Mouse (Mus musculus): ENCODE data around the gene Lage3. TPM values are rescaled to one million over a fixed set of nuclear protein-coding genes. Genes with fewer than 3 reads are reported as not detected.

The Lage3 gene
- 64.6 and 71.1 TPM in 2 replicates for total RNA-seq (2012; rRNA removed)

- in situ Hi-C loops (cut with MboI; ENCODE audit: low sequenced_read_pairs in 2 of 2, unreplicated experiment in 2 of 2): no loop called here
Observed at GRCm38 (mm10) chrX:74353467-74353770, at the start of gene Lage3. TSS of gene Lage3 (minus strand) at chrX:74353618.

GRCm38 (mm10) chrX:74400136-74400535 is 46.7 kb upstream of the Lage3 start:
- Histone ChIP-seq H3K27ac (ENCODE audit: insufficient read depth, low read depth, low read length, poor library complexity, severe bottlenecking) (no peak overlapping the region), H3K4me1 (ENCODE audit: control insufficient read depth in 2 of 2, insufficient read depth in 2 of 2, low read length in 2 of 2, poor library complexity in 1 of 2) (no peaks in the 10 kb centered on the region), H3K9ac (ENCODE audit: insufficient read depth, low read depth, low read length, poor library complexity, severe bottlenecking) (no peak overlapping the region), H3K36me3 (ENCODE audit: control insufficient read depth, insufficient read depth, low read length, poor library complexity, severe bottlenecking) (no peaks in the 10 kb centered on the region), H3K9me3 (ENCODE audit: control insufficient read depth, insufficient read depth, low read depth, low read length) (no peaks in the 10 kb centered on the region), H3K4me3 (ENCODE audit: insufficient read depth in 1 of 2, low read depth in 1 of 2, low read length in 2 of 2, poor library complexity in 1 of 2, severe bottlenecking in 1 of 2) (no peak overlapping the region)
- TF ChIP-seq MAFK (IDR thresholded peaks at IDR 0.05; ENCODE audit: insufficient read depth, low read depth, low read length) (no peak), ZC3H11A (IDR thresholded peaks at IDR 0.05; ENCODE audit: borderline replicate concordance, low read depth, low read length) (no peak), HCFC1 (IDR thresholded peaks at IDR 0.05; ENCODE audit: borderline replicate concordance, insufficient read depth, low read length) (no peak), ZNF384 (IDR thresholded peaks at IDR 0.05; ENCODE audit: low read depth, low read length) (no peak), CHD2 (IDR thresholded peaks at IDR 0.05; ENCODE audit: low read depth, low read length) (no peak)
- in situ Hi-C loops (cut with MboI; ENCODE audit: low sequenced_read_pairs in 2 of 2, unreplicated experiment in 2 of 2): loop anchor here in 1 of 2 experiments (25.0 kb wide), 1 partner anchor 88 kb away; the partner anchor contains the start of genes Fam50a and Gdi1
- DNase-seq (ENCODE audit: low read depth, low spot score): no peak

More at GRCm38 (mm10) chrX:74353467-74353770, at the start of gene Lage3:
- H3K4me3 ChIP-seq (ENCODE audit: insufficient read depth in 1 of 2, low read depth in 1 of 2, low read length in 2 of 2, poor library complexity in 1 of 2, severe bottlenecking in 1 of 2): peak within 1 kb of the TSS; percentile 82 to 85
- peak within 1 kb of the TSS; percentile 5; the same call in 1 of the 2 replicates for H3K27ac ChIP-seq (ENCODE audit: insufficient read depth, low read depth, low read length, poor library complexity, severe bottlenecking)
- DNase-seq (ENCODE audit: low read depth, low spot score): peak; percentile 30
- no peaks in the 10 kb centered on the region for H3K36me3 ChIP-seq (ENCODE audit: control insufficient read depth, insufficient read depth, low read length, poor library complexity, severe bottlenecking)
- no peaks in the 10 kb centered on the region for H3K4me1 ChIP-seq (ENCODE audit: control insufficient read depth in 2 of 2, insufficient read depth in 2 of 2, low read length in 2 of 2, poor library complexity in 1 of 2)
- H3K9ac ChIP-seq (ENCODE audit: insufficient read depth, low read depth, low read length, poor library complexity, severe bottlenecking): peak within 1 kb of the TSS; percentile 74
- no peaks in the 10 kb centered on the region for H3K9me3 ChIP-seq (ENCODE audit: control insufficient read depth, insufficient read depth, low read depth, low read length)
- TF ChIP-seq HCFC1 (IDR thresholded peaks at IDR 0.05; ENCODE audit: borderline replicate concordance, insufficient read depth, low read length) (no peak), CHD2 (IDR thresholded peaks at IDR 0.05; ENCODE audit: low read depth, low read length) (no peak), ZC3H11A (IDR thresholded peaks at IDR 0.05; ENCODE audit: borderline replicate concordance, low read depth, low read length) (no peak), MAFK (IDR thresholded peaks at IDR 0.05; ENCODE audit: insufficient read depth, low read depth, low read length) (no peak), ZNF384 (IDR thresholded peaks at IDR 0.05; ENCODE audit: low read depth, low read length) (no peak)

GRCm38 (mm10) chrX:74392535-74393443 is 39.4 kb upstream of the Lage3 start, which contains the start of the genes Fam3a and Ikbkg:
TSS of gene Fam3a (minus strand) at chrX:74393272.
TSS of gene Ikbkg (plus strand) at chrX:74393290.
- H3K4me3 ChIP-seq (ENCODE audit: insufficient read depth in 1 of 2, low read depth in 1 of 2, low read length in 2 of 2, poor library complexity in 1 of 2, severe bottlenecking in 1 of 2): peak within 1 kb of the TSS; percentile 83 to 94
- peak within 1 kb of the TSS; percentile 82 for H3K27ac ChIP-seq (ENCODE audit: insufficient read depth, low read depth, low read length, poor library complexity, severe bottlenecking)
- H3K9me3 ChIP-seq (ENCODE audit: control insufficient read depth, insufficient read depth, low read depth, low read length): no peaks in the 10 kb centered on the region
- peak; percentile 63 for DNase-seq (ENCODE audit: low read depth, low spot score)
- in situ Hi-C loops (cut with MboI; ENCODE audit: low sequenced_read_pairs in 2 of 2, unreplicated experiment in 2 of 2): no loop called here
- no peak for TF ChIP-seq ZNF384 (IDR thresholded peaks at IDR 0.05; ENCODE audit: low read depth, low read length)
- TF ChIP-seq MAFK (IDR thresholded peaks at IDR 0.05; ENCODE audit: insufficient read depth, low read depth, low read length): no peak
- no peak for TF ChIP-seq CHD2 (IDR thresholded peaks at IDR 0.05; ENCODE audit: low read depth, low read length)
- TF ChIP-seq HCFC1 (IDR thresholded peaks at IDR 0.05; ENCODE audit: borderline replicate concordance, insufficient read depth, low read length): no peak
- no peak for TF ChIP-seq ZC3H11A (IDR thresholded peaks at IDR 0.05; ENCODE audit: borderline replicate concordance, low read depth, low read length)
- H3K4me1 ChIP-seq (ENCODE audit: control insufficient read depth in 2 of 2, insufficient read depth in 2 of 2, low read length in 2 of 2, poor library complexity in 1 of 2): no peaks in the 10 kb centered on the region
- peak within 1 kb of the TSS; percentile 93 for H3K9ac ChIP-seq (ENCODE audit: insufficient read depth, low read depth, low read length, poor library complexity, severe bottlenecking)
- no peaks in the 10 kb centered on the region for H3K36me3 ChIP-seq (ENCODE audit: control insufficient read depth, insufficient read depth, low read length, poor library complexity, severe bottlenecking)

- Histone ChIP-seq H3K4me1 (ENCODE audit: control insufficient read depth in 2 of 2, insufficient read depth in 2 of 2, low read length in 2 of 2, poor library complexity in 1 of 2) (no peaks in the 10 kb centered on the region), H3K9me3 (ENCODE audit: control insufficient read depth, insufficient read depth, low read depth, low read length) (no peaks in the 10 kb centered on the region), H3K9ac (ENCODE audit: insufficient read depth, low read depth, low read length, poor library complexity, severe bottlenecking) (no peak overlapping the region), H3K4me3 (ENCODE audit: insufficient read depth in 1 of 2, low read depth in 1 of 2, low read length in 2 of 2, poor library complexity in 1 of 2, severe bottlenecking in 1 of 2) (no peak overlapping the region), H3K36me3 (ENCODE audit: control insufficient read depth, insufficient read depth, low read length, poor library complexity, severe bottlenecking) (0 out of 2 replicates have a peak, but pooled peaks cover 2% of the 10 kb centered on the region), H3K27ac (ENCODE audit: insufficient read depth, low read depth, low read length, poor library complexity, severe bottlenecking) (no peak overlapping the region)
- TF ChIP-seq MAFK (IDR thresholded peaks at IDR 0.05; ENCODE audit: insufficient read depth, low read depth, low read length): no peak
- no peak for TF ChIP-seq CHD2 (IDR thresholded peaks at IDR 0.05; ENCODE audit: low read depth, low read length)
- no peak for TF ChIP-seq ZC3H11A (IDR thresholded peaks at IDR 0.05; ENCODE audit: borderline replicate concordance, low read depth, low read length)
- no peak for DNase-seq (ENCODE audit: low read depth, low spot score)
- in situ Hi-C loops (cut with MboI; ENCODE audit: low sequenced_read_pairs in 2 of 2, unreplicated experiment in 2 of 2): no loop called here
Observed at GRCm38 (mm10) chrX:74388153-74388552, 34.7 kb upstream of the Lage3 start.

Data from ES-E14 (cell line).